19 mouse cellular contexts compared by ENCODE assay signal in the genomic region with DNA sequence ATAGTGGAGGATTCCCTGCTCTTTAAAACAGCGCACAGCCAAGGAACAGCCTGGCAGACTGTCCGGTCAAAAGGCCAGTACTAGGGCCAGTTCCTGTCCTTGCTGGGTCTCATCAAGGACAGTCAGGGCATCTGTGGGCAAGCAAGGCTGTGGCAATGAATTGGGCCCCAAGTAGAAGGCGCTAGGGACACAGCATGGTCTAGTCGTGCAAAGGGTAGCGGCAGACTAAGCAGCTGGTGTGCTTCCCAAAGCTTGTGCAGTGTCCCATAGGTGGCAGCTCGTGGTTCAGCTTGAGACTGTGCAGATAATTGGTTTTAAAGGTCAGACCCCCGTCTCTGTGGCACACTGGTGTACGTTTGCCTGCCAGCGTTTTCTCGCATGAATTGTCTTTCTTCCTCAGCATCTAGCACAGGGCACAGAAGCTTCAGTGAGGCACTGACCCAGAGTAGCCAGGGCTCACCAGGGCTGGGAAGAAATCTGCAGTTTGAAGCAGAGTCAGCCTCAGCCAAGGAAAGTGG. TPM values are rescaled to one million over a fixed set of nuclear protein-coding genes. Genes with fewer than 3 reads are reported as not detected.
DNase-seq lines count a peak whose midpoint lies in the region; ATAC-seq lines count a peak whose summit lies in the region.
"Had no signal": no experiment of that assay in that cellular context is flagged by ENCODE, and none has a peak within 500 bp of the region (broad histone marks: within the 10 kb centered on the region; RNA-seq: fewer than 3 reads in every experiment).

No protein-coding gene starts in this region.

- no peaks in the 10 kb centered on the region for H3K9me3 ChIP-seq in kidney, embryonic 16.5 days (ENCODE audit: low read length)
- no peaks in the 10 kb centered on the region for H3K9me3 ChIP-seq in midbrain, embryonic 13.5 days
- H3K9me3 ChIP-seq in midbrain, embryonic 10.5 days (replicated peaks): no peaks in the 10 kb centered on the region
- H3K9me3 ChIP-seq: forebrain, embryonic 10.5 days; forebrain, embryonic 13.5 days; heart, embryonic 10.5 days; heart, embryonic 13.5 days had no signal

- H3K4me2 ChIP-seq in kidney, embryonic 16.5 days (replicated peaks; ENCODE audit: low read depth, low read length): no peak overlapping the region
- no peak overlapping the region for H3K4me2 ChIP-seq in midbrain, embryonic 13.5 days (replicated peaks)
- H3K4me2 ChIP-seq: forebrain, embryonic 13.5 days; heart, embryonic 13.5 days had no signal

- ATAC-seq in kidney, embryonic 16.5 days (ENCODE audit: low FRiP score, low TSS enrichment): 0 out of 2 replicates have a peak, but pooled peaks have one; percentile 10
- ATAC-seq in midbrain, embryonic 13.5 days: peak; percentile 43; the same call in 1 of the 2 replicates
- ATAC-seq: forebrain, embryonic 13.5 days; forebrain, embryonic 16.5 days; Patski had no signal

- H3K27me3 ChIP-seq in kidney, embryonic 16.5 days (ENCODE audit: insufficient read depth, low read length): no peaks in the 10 kb centered on the region
- no peaks in the 10 kb centered on the region for H3K27me3 ChIP-seq in midbrain, embryonic 13.5 days
- H3K27me3 ChIP-seq in midbrain, embryonic 10.5 days (ENCODE audit: low read depth, poor library complexity, severe bottlenecking): no peaks in the 10 kb centered on the region
- H3K27me3 ChIP-seq: forebrain, embryonic 13.5 days; Patski had no signal

- no peak overlapping the region for H3K4me3 ChIP-seq in kidney, embryonic 16.5 days (ENCODE audit: low read length)
- H3K4me3 ChIP-seq in midbrain, embryonic 13.5 days (replicated peaks): no peak overlapping the region
- no peak overlapping the region for H3K4me3 ChIP-seq in midbrain, embryonic 10.5 days
- H3K4me3 ChIP-seq: forebrain, embryonic 10.5 days; forebrain, embryonic 13.5 days; heart, adult 2 months; heart, embryonic 10.5 days; heart, embryonic 13.5 days had no signal

- no peak overlapping the region for H3K9ac ChIP-seq in kidney, embryonic 16.5 days (replicated peaks; ENCODE audit: low read length)
- no peak overlapping the region for H3K9ac ChIP-seq in midbrain, embryonic 13.5 days (replicated peaks)
- H3K9ac ChIP-seq: forebrain, embryonic 13.5 days; heart, embryonic 13.5 days had no signal

- 57% methylated on average over 10 of the region's 10 CpGs for WGBS in kidney, embryonic 16.5 days
- 59% methylated on average over 10 of the region's 10 CpGs for WGBS in midbrain, embryonic 13.5 days
- 69% methylated on average over 10 of the region's 10 CpGs for WGBS in midbrain, embryonic 10.5 days

- no peaks in the 10 kb centered on the region for H3K4me1 ChIP-seq in kidney, embryonic 16.5 days (ENCODE audit: insufficient read depth, low read length)
- H3K4me1 ChIP-seq in midbrain, embryonic 13.5 days (replicated peaks): peaks cover 1% of the 10 kb centered on the region
- H3K4me1 ChIP-seq in midbrain, embryonic 10.5 days: peaks cover 16% of the 10 kb centered on the region
- H3K4me1 ChIP-seq: forebrain, embryonic 13.5 days had no signal

- peak; percentile 42 to 45 for DNase-seq in cerebellum, postnatal 10 days
- DNase-seq in cerebellum, adult 9-11 months: no peak
- no peak for DNase-seq in kidney, postnatal 10 days
- no peak for DNase-seq in midbrain, embryonic 10.5 days (ENCODE audit: low spot score)
- peak; percentile 39 for DNase-seq in retina, embryonic 14.5 days (ENCODE audit: low spot score)
- no peak for DNase-seq in spleen, adult 12 weeks (ENCODE audit: low spot score)
- DNase-seq: cerebellum, adult 11 months; cerebellum, adult 2 months; gastrocnemius, postnatal 10 days; gastrocnemius, postnatal 36 days; heart, adult 2 months had no signal

- no peaks in the 10 kb centered on the region for H3K36me3 ChIP-seq in kidney, embryonic 16.5 days (ENCODE audit: insufficient read depth, low read length)
- H3K36me3 ChIP-seq in midbrain, embryonic 13.5 days: no peaks in the 10 kb centered on the region
- H3K36me3 ChIP-seq in midbrain, embryonic 10.5 days: no peaks in the 10 kb centered on the region
- H3K36me3 ChIP-seq: forebrain, embryonic 10.5 days; heart, embryonic 10.5 days; heart, embryonic 13.5 days had no signal

- H3K27ac ChIP-seq in kidney, embryonic 16.5 days (ENCODE audit: low read length): no peak overlapping the region
- H3K27ac ChIP-seq in midbrain, embryonic 13.5 days: no peak overlapping the region
- no peak overlapping the region for H3K27ac ChIP-seq in midbrain, embryonic 10.5 days (replicated peaks)
- H3K27ac ChIP-seq: forebrain, embryonic 10.5 days; forebrain, embryonic 13.5 days; heart, adult 2 months; heart, embryonic 10.5 days; heart, embryonic 13.5 days had no signal

RNA-seq across cellular contexts. Expression of gene Grpel1, which starts 12.9 kb away (rescaled TPM):
- polyA plus RNA-seq in kidney, embryonic 16.5 days (2015; fragmentation: Nextera tagmentation; extraction: Ambion mirVana): 62.9 and 66.4 TPM in 2 replicates
- 45.3 and 47.3 TPM in 2 replicates for polyA plus RNA-seq in midbrain, embryonic 13.5 days (2015; fragmentation: Nextera tagmentation; extraction: Ambion mirVana)
- polyA plus RNA-seq in midbrain, embryonic 10.5 days (2016; fragmentation: Nextera tagmentation; extraction: Ambion mirVana): 57.4 and 63.7 TPM in 2 replicates

RNA-seq across cellular contexts. Expression of gene Tada2b, which starts 32.2 kb away (rescaled TPM):
- polyA plus RNA-seq in kidney, embryonic 16.5 days (2015; fragmentation: Nextera tagmentation; extraction: Ambion mirVana): 2.0 and 2.2 TPM in 2 replicates
- polyA plus RNA-seq in midbrain, embryonic 13.5 days (2015; fragmentation: Nextera tagmentation; extraction: Ambion mirVana): 2.9 and 3.0 TPM in 2 replicates
- 2.0 and 2.3 TPM in 2 replicates for polyA plus RNA-seq in midbrain, embryonic 10.5 days (2016; fragmentation: Nextera tagmentation; extraction: Ambion mirVana)

RNA-seq across cellular contexts. Expression of gene Ccdc96, which starts 32.5 kb away (rescaled TPM):
- 0.76 and 0.81 TPM in 2 replicates for polyA plus RNA-seq in kidney, embryonic 16.5 days (2015; fragmentation: Nextera tagmentation; extraction: Ambion mirVana)
- polyA plus RNA-seq in midbrain, embryonic 13.5 days (2015; fragmentation: Nextera tagmentation; extraction: Ambion mirVana): 4.5 and 5.2 TPM in 2 replicates
- 4.3 and 5.0 TPM in 2 replicates for polyA plus RNA-seq in midbrain, embryonic 10.5 days (2016; fragmentation: Nextera tagmentation; extraction: Ambion mirVana)

RNA-seq across cellular contexts. Expression of gene Sorcs2, which starts 54.0 kb away (rescaled TPM):
- polyA plus RNA-seq in kidney, embryonic 16.5 days (2015; fragmentation: Nextera tagmentation; extraction: Ambion mirVana): 11.1 and 11.6 TPM in 2 replicates
- polyA plus RNA-seq in midbrain, embryonic 13.5 days (2015; fragmentation: Nextera tagmentation; extraction: Ambion mirVana): 16.3 and 17.4 TPM in 2 replicates
- 9.0 and 10.8 TPM in 2 replicates for polyA plus RNA-seq in midbrain, embryonic 10.5 days (2016; fragmentation: Nextera tagmentation; extraction: Ambion mirVana)

Comparison
In these comparisons a context has a peak if more than half of its experiments do, and no peak if none do; other contexts are left out.
1. DNase-seq: peak in cerebellum, postnatal 10 days (2 of 2) and retina, embryonic 14.5 days (single experiment); none in cerebellum, adult 9-11 months (single experiment), kidney, postnatal 10 days (single experiment), midbrain, embryonic 10.5 days (single experiment) and spleen, adult 12 weeks (single experiment).